Mouse (Mus musculus): Measurements from ENCODE around the gene Rnf207.

Gene Rnf207

GRCm38 (mm10) chr4:152272449-152273049 lies 46.2 kb downstream of the Rnf207 start:
- peak; percentile 58 for DNase-seq (ENCODE audit: low spot score)

DNA sequence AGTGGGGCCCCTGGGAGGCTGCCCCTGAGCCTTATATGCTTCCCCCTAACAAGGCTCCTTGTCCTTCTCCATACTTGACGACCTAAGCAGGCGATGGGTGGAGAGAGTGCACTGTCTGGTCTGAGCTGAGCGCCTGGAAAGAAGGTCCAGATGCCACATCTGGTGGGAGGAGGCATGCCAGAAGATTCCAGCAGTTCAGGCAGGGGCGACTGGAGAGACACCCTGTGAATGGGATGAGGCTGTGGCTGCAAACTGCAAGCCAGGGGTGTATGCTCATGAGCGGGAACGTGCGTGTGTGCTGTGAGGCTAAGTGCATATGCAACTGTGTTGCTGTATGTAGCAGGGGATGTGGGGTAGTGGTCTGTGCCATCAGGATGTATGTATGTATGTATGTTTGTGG lies 46.8 kb downstream of the Rnf207 start:
- DNase-seq (ENCODE audit: low spot score): no peak

- no peak for DNase-seq (ENCODE audit: low spot score)
Measured at GRCm38 (mm10) chr4:152271334-152271733, 47.5 kb downstream of the Rnf207 start.

GRCm38 (mm10) chr4:152270599-152270998 lies 48.2 kb downstream of the Rnf207 start:
- DNase-seq (ENCODE audit: low spot score): no peak

GRCm38 (mm10) chr4:152269967-152270366 lies 48.8 kb downstream of the Rnf207 start:
- DNase-seq (ENCODE audit: low spot score): no peak

GRCm38 (mm10) chr4:152267748-152268369 lies 50.9 kb downstream of the Rnf207 start:
- DNase-seq (ENCODE audit: low spot score): no peak

GRCm38 (mm10) chr4:152266236-152266895 lies 52.4 kb downstream of the Rnf207 start:
- DNase-seq (ENCODE audit: low spot score): no peak

DNA sequence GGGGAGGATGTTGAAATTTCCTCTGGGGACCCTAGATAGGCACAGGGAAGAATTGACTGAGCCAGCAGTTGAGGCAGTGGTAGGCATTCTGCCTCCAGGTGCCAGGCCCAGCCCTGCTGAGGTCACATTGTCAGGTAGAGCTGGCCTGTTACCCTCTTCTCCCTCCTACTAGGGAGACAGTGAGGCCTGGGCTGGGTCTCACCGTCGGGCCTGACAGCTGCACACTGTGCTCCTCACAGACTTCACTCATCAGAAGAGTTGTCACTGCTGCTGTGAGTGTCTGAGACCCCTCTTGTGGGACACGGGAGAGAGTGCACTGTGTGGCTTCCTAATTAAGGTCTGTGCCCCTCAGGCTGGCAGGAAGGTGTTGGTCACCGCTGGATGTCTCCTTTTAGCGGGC lies 53.0 kb downstream of the Rnf207 start:
- no peak for DNase-seq (ENCODE audit: low spot score)

GRCm38 (mm10) chr4:152264867-152265568 lies 53.8 kb downstream of the Rnf207 start:
- no peak for DNase-seq (ENCODE audit: low spot score)

DNA sequence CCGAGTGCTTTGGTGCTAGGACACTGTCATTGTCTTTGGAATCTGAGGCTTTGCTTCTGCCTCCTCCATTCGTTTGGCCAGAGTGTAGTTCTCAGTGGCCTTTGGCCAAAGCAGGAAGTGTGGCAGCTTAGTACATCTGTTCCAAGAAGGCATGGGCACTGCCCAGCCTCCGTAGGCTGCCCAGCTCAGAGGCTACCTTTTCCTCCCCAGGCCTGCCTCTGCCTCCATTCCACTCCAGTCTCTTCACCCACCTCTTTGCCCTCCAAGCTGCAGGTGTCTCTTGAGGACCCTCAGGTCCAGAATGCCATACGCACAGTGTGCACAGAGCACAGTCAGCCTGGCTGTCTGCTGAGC lies 54.6 kb downstream of the Rnf207 start:
- DNase-seq (ENCODE audit: low spot score): no peak

GRCm38 (mm10) chr4:152263512-152264176 lies 55.1 kb downstream of the Rnf207 start:
- DNase-seq (ENCODE audit: low spot score): peak; percentile 76

DNA sequence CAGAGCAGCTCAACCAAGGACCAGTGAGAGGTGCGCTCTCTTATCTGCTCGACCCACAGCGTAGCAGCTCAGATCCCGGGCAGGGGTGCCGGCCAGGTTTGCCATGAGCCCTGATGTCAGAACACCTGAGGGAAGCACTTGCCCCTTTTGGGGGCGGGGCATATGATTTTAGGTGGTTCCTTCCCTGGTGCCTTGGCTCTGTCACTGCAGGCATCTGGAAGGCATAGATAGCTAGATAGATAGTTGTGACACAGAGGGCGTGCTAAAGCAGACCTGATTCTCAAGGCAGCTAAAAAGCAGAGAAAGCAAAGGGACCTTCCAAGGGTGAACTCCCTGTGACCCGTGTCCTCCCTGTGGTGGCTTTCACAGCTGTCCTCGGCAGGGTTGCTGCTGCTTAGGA lies 55.7 kb downstream of the Rnf207 start:
- DNase-seq (ENCODE audit: low spot score): no peak

DNA sequence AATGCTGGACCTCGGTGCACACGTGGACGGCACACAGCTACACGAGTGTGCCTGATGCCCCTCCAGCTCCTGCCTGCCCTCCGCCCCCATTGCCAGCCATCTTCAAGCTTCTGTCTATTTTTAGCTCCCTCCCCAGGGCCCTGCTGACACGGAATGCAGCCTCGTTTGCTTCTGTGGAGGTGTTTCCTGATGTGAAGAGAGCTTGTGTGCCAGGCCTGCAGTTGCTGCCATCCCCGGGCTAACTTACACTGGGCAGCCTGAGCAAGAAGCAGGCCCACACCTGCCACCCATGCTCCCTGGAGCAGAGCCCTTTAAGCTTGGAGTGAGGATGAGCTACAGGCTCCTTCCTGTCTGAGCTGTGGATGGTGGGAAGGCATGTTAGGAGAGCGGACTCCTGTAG lies 56.6 kb downstream of the Rnf207 start:
- DNase-seq (ENCODE audit: low spot score): no peak

DNA sequence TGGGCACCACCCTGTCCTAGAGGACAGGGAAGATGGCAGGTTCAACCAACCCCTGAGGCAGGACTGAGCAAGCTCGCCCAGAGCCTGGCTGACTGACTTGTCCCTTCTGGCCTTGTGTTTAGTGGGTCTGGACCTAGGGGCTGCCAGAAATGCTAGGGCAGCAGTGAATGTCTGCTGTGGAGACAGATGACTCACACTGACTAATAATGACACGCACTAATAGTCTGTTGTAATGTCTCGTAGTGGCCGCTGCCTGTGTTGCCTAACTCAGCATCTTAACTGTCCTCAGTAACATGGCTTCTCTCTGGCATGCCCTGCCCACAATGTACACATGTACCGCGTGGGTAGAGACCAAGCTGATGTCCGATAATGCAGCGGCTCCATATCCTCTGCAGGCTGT lies 58.3 kb downstream of the Rnf207 start:
- no peak for DNase-seq (ENCODE audit: low spot score)

- no peak for DNase-seq (ENCODE audit: low spot score)
Measured at GRCm38 (mm10) chr4:152257070-152257469, 61.7 kb downstream of the Rnf207 start.

Data from embryo, embryonic 10 days (tissue).